Mouse (Mus musculus): ENCODE measurements at regions not wholly inside any gene's neighbourhood (a gene's known extent, or its start where the extent isn't known, plus 50 kb on each side); places are given as distances from the start of the nearest gene placed in this dataset.

GRCm38 (mm10) chr11:113180008-113180407, 398.0 kb downstream of the Sox9 start:
- TF ChIP-seq CTCF (IDR thresholded peaks at IDR 0.05; ENCODE audit: borderline replicate concordance, extremely low read depth, insufficient read depth, insufficient read length) (no peak), POLR2A (IDR thresholded peaks at IDR 0.05; ENCODE audit: borderline replicate concordance, extremely low read depth, insufficient read depth, insufficient read length, poor library complexity, severe bottlenecking) (no peak)

Data from brain, embryonic 14.5 days (tissue).